Mouse (Mus musculus) CH12.LX (cell line): ENCODE measurements around the gene Rbms2. TPM values are rescaled to one million over a fixed set of nuclear protein-coding genes. Genes with fewer than 3 reads are reported as not detected.
A peak's percentile ranks its signal among the peaks of the same experiment; 100 is the strongest.

Experiments
- DNase-seq: peaks from one replicate; pipeline ENCODE4 v3.0.0-alpha.2; 2013; ENCODE audit errors: extremely low read depth
- H3K27ac ChIP-seq: 2 replicates; pipeline ENCODE4 v1.5.1; 2012; ENCODE audit warnings: low read depth, mild to moderate bottlenecking, control low read depth, moderate library complexity; ENCODE audit not compliant: insufficient read depth
- H3K27me3 ChIP-seq: replicated peaks from 2 replicates; pipeline ENCODE3; 2012; ENCODE audit warnings: inconsistent platforms
- H3K36me3 ChIP-seq, 2 experiments: replicated peaks in 1 of 2; 2 replicates each; pipeline versions ENCODE3 to v1.6.1; 2012; ENCODE audit warnings: inconsistent platforms in 1 of 2, low read length in 1 of 2, mild to moderate bottlenecking in 1 of 2, mixed read lengths in 1 of 2, moderate library complexity in 1 of 2; ENCODE audit not compliant: control insufficient read depth in 1 of 2, insufficient read depth in 1 of 2
- H3K4me1 ChIP-seq, 2 experiments: 2 replicates each; pipeline ENCODE4 v1.6.1; 2012; ENCODE audit warnings: inconsistent platforms in 1 of 2, moderate library complexity in 1 of 2; ENCODE audit not compliant: insufficient read depth in 2 of 2, control insufficient read depth in 1 of 2
- H3K4me2 ChIP-seq: 2 replicates; pipeline ENCODE4 v1.6.1; 2012; ENCODE audit warnings: low read depth, mild to moderate bottlenecking, control low read depth; ENCODE audit not compliant: poor library complexity, insufficient read depth, severe bottlenecking
- H3K4me3 ChIP-seq, 3 experiments: fragments of 150-350 bp in 1 of 3; sonication (generic) in 1 of 3; replicated peaks in 1 of 3; 2 replicates each; pipeline versions ENCODE3 to v1.5.1; 2011 to 2012; ENCODE audit warnings: low read depth in 2 of 3, low read length in 2 of 3, mild to moderate bottlenecking in 2 of 3, moderate library complexity in 2 of 3, control low read depth in 1 of 3, improper control_type of control experiment in 1 of 3, inconsistent platforms in 1 of 3, mixed read lengths in 1 of 3; ENCODE audit not compliant: poor library complexity in 1 of 3
- H3K79me2 ChIP-seq: replicated peaks from 2 replicates; pipeline ENCODE4 v1.6.1; 2012; ENCODE audit warnings: mild to moderate bottlenecking, moderate library complexity; ENCODE audit not compliant: control insufficient read depth, poor library complexity, insufficient read depth, severe bottlenecking; ENCODE audit errors: extremely low read depth
- H3K9ac ChIP-seq: 2 replicates; pipeline ENCODE4 v1.6.1; 2012; ENCODE audit warnings: low read depth, mild to moderate bottlenecking, control low read depth, moderate library complexity; ENCODE audit not compliant: insufficient read depth
- H3K9me3 ChIP-seq: replicated peaks from 2 replicates; pipeline ENCODE3; 2012; ENCODE audit warnings: low read length, inconsistent platforms, mixed read lengths
- BHLHE40 ChIP-seq: IDR thresholded peaks from 2 replicates; pipeline ENCODE4 v1.6.1; 2011; ENCODE audit warnings: mild to moderate bottlenecking, low read depth, low read length, improper control_type of control experiment
- CHD1 ChIP-seq: IDR thresholded peaks from 2 replicates; pipeline ENCODE4 v1.6.1; 2012; ENCODE audit warnings: low read depth, low read length, improper control_type of control experiment, inconsistent platforms
- CHD2 ChIP-seq: IDR thresholded peaks from 2 replicates; pipeline ENCODE4 v1.6.1; 2011; ENCODE audit warnings: low read length, improper control_type of control experiment
- E2F4 ChIP-seq: IDR thresholded peaks from 2 replicates; pipeline ENCODE4 v1.6.1; 2011; ENCODE audit warnings: low read depth, low read length, improper control_type of control experiment; ENCODE audit not compliant: insufficient replicate concordance
- HCFC1 ChIP-seq: IDR thresholded peaks from 2 replicates; pipeline ENCODE4 v1.6.1; 2012; ENCODE audit warnings: low read depth, mild to moderate bottlenecking, inconsistent platforms, low read length, improper control_type of control experiment
- JUND ChIP-seq: conservative IDR thresholded peaks from 2 replicates; pipeline ENCODE4 v1.6.1; 2011; ENCODE audit warnings: low read depth, low read length, improper control_type of control experiment
- KAT2A ChIP-seq: IDR thresholded peaks from 2 replicates; pipeline ENCODE4 v1.6.1; 2012; ENCODE audit warnings: low read length, improper control_type of control experiment, inconsistent platforms; ENCODE audit not compliant: insufficient replicate concordance
- MAFK ChIP-seq: IDR thresholded peaks from 2 replicates; pipeline ENCODE4 v1.6.1; 2011; ENCODE audit warnings: low read length, improper control_type of control experiment; ENCODE audit not compliant: insufficient replicate concordance
- MAX ChIP-seq: IDR thresholded peaks from 2 replicates; pipeline ENCODE4 v1.6.1; 2011; ENCODE audit warnings: low read length, improper control_type of control experiment
- MEF2A ChIP-seq: IDR thresholded peaks from 2 replicates; pipeline ENCODE4 v1.6.1; 2014; ENCODE audit warnings: low read depth, mild to moderate bottlenecking, inconsistent platforms, low read length, improper control_type of control experiment, borderline replicate concordance
- NRF1 ChIP-seq: IDR thresholded peaks from 2 replicates; pipeline ENCODE4 v1.6.1; 2014; ENCODE audit warnings: low read depth, mild to moderate bottlenecking, inconsistent platforms, low read length, improper control_type of control experiment, moderate library complexity
- PAX5 ChIP-seq: IDR thresholded peaks from 2 replicates; pipeline ENCODE4 v1.6.1; 2012; ENCODE audit warnings: low read length, inconsistent platforms, mixed read lengths
- POLR2AphosphoS2 ChIP-seq: IDR thresholded peaks from 2 replicates; pipeline ENCODE4 v1.6.1; 2011; ENCODE audit warnings: low read depth, low read length, improper control_type of control experiment
- TCF12 ChIP-seq: IDR thresholded peaks from 2 replicates; pipeline ENCODE4 v1.6.1; 2014; ENCODE audit warnings: low read depth, mild to moderate bottlenecking, inconsistent platforms, low read length, improper control_type of control experiment
- UBTF ChIP-seq: IDR thresholded peaks from 2 replicates; pipeline ENCODE4 v1.6.1; 2012; ENCODE audit warnings: low read depth, mild to moderate bottlenecking, inconsistent platforms, low read length, improper control_type of control experiment, moderate library complexity
- USF1 ChIP-seq: IDR thresholded peaks from 2 replicates; pipeline ENCODE4 v1.6.1; 2014; ENCODE audit warnings: low read depth, mild to moderate bottlenecking, inconsistent platforms, low read length, improper control_type of control experiment
- USF2 ChIP-seq: conservative IDR thresholded peaks from 2 replicates; pipeline ENCODE4 v1.6.1; 2011; ENCODE audit warnings: low read depth, low read length, improper control_type of control experiment
- ZKSCAN1 ChIP-seq: IDR thresholded peaks from 2 replicates; pipeline ENCODE4 v1.6.1; 2012; ENCODE audit warnings: low read depth, inconsistent platforms, low read length, improper control_type of control experiment, borderline replicate concordance
- ZMIZ1 ChIP-seq: IDR thresholded peaks from 2 replicates; pipeline ENCODE4 v1.6.1; 2012; ENCODE audit warnings: low read depth, mild to moderate bottlenecking, inconsistent platforms, low read length, improper control_type of control experiment
- dilution Hi-C: fragments of 300-500 bp; cut with MboI; formaldehyde crosslinking; loops from 2 replicates; pipeline ENCODE4 v1.14.3; 2020; ENCODE audit warnings: low sequenced_read_pairs; ENCODE audit not compliant: extremely low pct_unique_long_range_greater_than_20kb, extremely low pct_ligation_motif_present
- in situ Hi-C: fragments of 300-500 bp; cut with MboI; formaldehyde crosslinking; loops from 3 replicates; pipeline ENCODE4 v1.14.3; 2019; ENCODE audit warnings: low sequenced_read_pairs, low pct_ligation_motif_present, low pct_unique_long_range_greater_than_20kb, mixed read lengths
- polyA plus RNA-seq: library from polyadenylated mRNA; unstranded; fragments of >175 nt; gene quantifications from 2 replicates; pipeline ENCODE4 v1.2.1, GENCODE M21; 2012; ENCODE audit warnings: low read depth; ENCODE audit not compliant: insufficient read length
- total RNA-seq, 2 experiments: library from RNA; depleted of rRNA; stranded (reverse); fragments of 300-350 nt in 1 of 2; fragments of >200 nt in 1 of 2; gene quantifications; 2 replicates each; pipeline ENCODE4 v1.2.3; 2012 to 2014

Gene Rbms2
- total and polyA plus RNA-seq, 3 experiments, result 9.1 to 36.6 (median 9.8) TPM

DNA sequence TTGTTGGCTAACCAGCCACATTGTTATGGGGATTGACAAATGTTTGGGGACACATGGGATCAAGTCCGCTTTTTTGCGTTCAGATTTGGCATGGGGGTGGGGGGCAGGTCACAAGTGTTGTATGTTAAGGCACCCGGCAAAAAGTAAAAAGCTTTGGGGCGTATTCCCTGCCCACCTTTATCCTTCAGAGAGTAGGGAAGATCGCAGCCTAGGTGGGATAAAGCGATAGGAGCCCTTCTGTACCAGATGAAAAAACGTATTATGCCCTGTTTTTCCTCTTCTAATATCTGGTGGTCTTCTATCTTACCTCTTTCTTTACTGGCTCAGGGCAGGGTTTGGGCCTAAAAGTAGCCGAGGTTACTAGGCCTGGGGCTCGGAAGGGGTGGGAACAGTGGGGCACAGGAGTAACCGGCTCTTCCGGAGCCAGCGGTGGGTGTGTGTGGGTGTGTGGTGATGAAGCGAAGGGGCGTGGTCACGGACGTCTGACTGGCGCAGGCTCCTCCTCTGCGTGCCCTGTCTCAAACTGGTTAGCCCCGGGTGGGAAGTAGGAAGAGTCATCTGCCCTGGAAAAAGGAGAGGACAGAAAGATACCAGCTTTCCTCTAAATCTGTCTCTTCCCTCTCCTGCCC lies 85.6 kb downstream of the Rbms2 start (continued):
- TF ChIP-seq CHD2 (no peak), BHLHE40 (no peak), JUND (no peak), TCF12 (peak; percentile 43; the same call in 1 of the 2 replicates), ZKSCAN1 (no peak), NRF1 (peak; percentile 72), MAFK (no peak), PAX5 (no peak), MEF2A (peak; percentile 45; the same call in 1 of the 2 replicates), KAT2A (0 out of 2 replicates have a peak, but pooled peaks have one; percentile 28), USF1 (no peak), HCFC1 (peak; percentile 68), ZMIZ1 (peak; percentile 33; the same call in 1 of the 2 replicates), UBTF (0 out of 2 replicates have a peak, but pooled peaks have one; percentile 57)

DNA sequence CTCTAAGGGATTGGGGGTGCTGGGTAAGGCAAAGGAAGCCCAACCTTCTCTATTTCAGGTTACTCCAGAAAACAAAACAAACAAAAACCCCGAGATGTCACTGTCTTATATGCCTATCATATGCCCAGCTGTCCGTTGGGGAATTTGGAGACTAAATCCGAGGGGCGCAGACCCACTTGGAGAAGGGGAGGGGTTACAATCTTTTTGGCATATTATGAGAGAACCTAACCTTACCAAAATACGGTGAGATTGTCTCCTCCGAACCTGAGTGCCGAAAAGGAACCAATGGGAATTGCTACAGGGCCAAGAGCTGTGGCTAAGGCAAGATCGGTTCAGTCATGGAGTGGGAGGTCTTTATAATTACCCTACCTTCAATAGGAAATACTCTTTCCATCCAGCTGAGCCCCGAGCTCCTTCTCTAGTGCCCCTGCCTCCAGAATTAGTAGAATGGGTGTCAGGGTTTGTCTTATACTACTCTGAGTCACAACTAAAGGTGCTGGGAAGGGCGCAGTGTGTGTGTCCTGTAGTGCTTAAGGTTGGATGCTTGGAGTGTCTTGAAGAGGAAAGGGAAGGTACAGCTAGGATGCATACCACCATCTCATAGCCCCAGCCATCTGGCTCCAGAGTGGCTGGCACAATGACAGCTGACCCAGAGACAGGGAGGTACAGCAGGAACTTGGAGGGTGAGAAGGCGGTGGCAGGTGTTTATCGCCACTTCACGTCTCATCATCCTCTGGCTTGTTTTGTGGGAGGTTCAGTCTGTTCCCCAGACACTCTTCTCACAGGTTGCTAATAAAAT lies 86.4 kb downstream of the Rbms2 start:
- in situ Hi-C loops (loop anchor here (5.0 to 10.0 kb wide), 2 partner anchors 51 to 99 kb away; partner anchors contain the start of gene Gls2), dilution Hi-C loops (no loop called here)
- Histone ChIP-seq H3K4me2 (peak overlapping the region; percentile 63), H3K9me3 (no peaks in the 10 kb centered on the region), H3K27me3 (no peaks in the 10 kb centered on the region), H3K4me1 (peaks cover 4 to 56% of the 10 kb centered on the region in 2 experiments; a peak in 3 of 4 replicates), H3K4me3 (peak overlapping the region; percentile 69 to 86 (median 78)), H3K9ac (peak overlapping the region; percentile 87), H3K79me2 (peaks cover 21% of the 10 kb centered on the region), H3K27ac (peak overlapping the region; percentile 63), H3K36me3 (peaks cover 14 to 17% of the 10 kb centered on the region in 2 experiments)
- no peak for DNase-seq
- no peak for TF ChIP-seq POLR2AphosphoS2
- no peak for TF ChIP-seq E2F4
- no peak for TF ChIP-seq MAX
- TF ChIP-seq USF2, result no peak
- TF ChIP-seq CHD1, result 0 out of 2 replicates have a peak, but pooled peaks have one; percentile 3
- no peak for TF ChIP-seq MEF2A
- TF ChIP-seq, all 38 proteins: peak for 1
